Mouse (Mus musculus): ENCODE results near the gene Ralgapa2. TPM values are rescaled to one million over a fixed set of nuclear protein-coding genes. Genes with fewer than 3 reads are reported as not detected.

Ralgapa2 gene
- polyA plus RNA-seq, 1 experiment from 2014 or later: 11.1 TPM

GRCm38 (mm10) chr2:146249033-146249432 is 263.1 kb downstream of the Ralgapa2 start:
- Histone ChIP-seq H3K27me3 (ENCODE audit: control insufficient read depth, insufficient read depth, low read length) (no peaks in the 10 kb centered on the region), H3K4me2 (ENCODE audit: low read depth, low read length) (no peak overlapping the region), H3K27ac (ENCODE audit: low read length) (no peak overlapping the region), H3K4me3 (ENCODE audit: low read length) (no peak overlapping the region), H3K9me3 (replicated peaks; ENCODE audit: control insufficient read depth, low read length) (no peaks in the 10 kb centered on the region), H3K9ac (ENCODE audit: low read length) (no peak overlapping the region), H3K36me3 (ENCODE audit: control insufficient read depth, insufficient read depth) (peaks cover 5% of the 10 kb centered on the region; the same call in 1 of the 2 replicates), H3K4me1 (ENCODE audit: control insufficient read depth, insufficient read depth, low read length) (0 out of 2 replicates have a peak, but pooled peaks cover 7% of the 10 kb centered on the region)
- 90% methylated on average over 7 of the region's 7 CpGs for WGBS
- ATAC-seq (replicated peaks; ENCODE audit: extremely low read depth, insufficient read depth, low FRiP score): no peak

DNA sequence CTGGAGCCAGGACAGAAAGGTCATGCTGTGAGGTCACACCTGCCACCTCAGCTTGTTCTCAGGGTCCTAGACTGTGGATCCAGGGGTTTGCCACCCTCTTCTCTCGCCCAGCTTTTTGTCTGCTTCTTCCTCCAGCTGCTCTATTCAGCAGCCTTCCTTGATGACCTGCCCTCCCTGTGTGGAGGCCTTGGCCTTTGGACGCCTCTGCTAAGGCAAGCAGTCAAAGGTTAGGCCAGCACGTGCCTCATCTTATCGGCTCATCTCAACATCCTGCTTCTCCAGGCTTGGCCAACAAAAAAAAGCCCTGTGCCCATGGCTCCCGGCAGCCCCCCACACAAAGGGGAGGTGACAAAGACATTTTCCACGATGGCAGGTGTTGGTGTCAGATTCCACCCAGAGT is 264.6 kb downstream of the Ralgapa2 start:
- H3K4me2 ChIP-seq (ENCODE audit: low read depth, low read length): no peak overlapping the region
- peaks cover 5% of the 10 kb centered on the region; the same call in 1 of the 2 replicates for H3K36me3 ChIP-seq (ENCODE audit: control insufficient read depth, insufficient read depth)
- ATAC-seq (replicated peaks; ENCODE audit: extremely low read depth, insufficient read depth, low FRiP score): no peak
- no peak overlapping the region for H3K4me3 ChIP-seq (ENCODE audit: low read length)
- H3K27me3 ChIP-seq (ENCODE audit: control insufficient read depth, insufficient read depth, low read length): no peaks in the 10 kb centered on the region
- no peaks in the 10 kb centered on the region for H3K9me3 ChIP-seq (replicated peaks; ENCODE audit: control insufficient read depth, low read length)
- 34% methylated on average over 6 of the region's 6 CpGs for WGBS
- H3K27ac ChIP-seq (ENCODE audit: low read length): no peak overlapping the region
- no peak overlapping the region for H3K9ac ChIP-seq (ENCODE audit: low read length)
- H3K4me1 ChIP-seq (ENCODE audit: control insufficient read depth, insufficient read depth, low read length): 0 out of 2 replicates have a peak, but pooled peaks cover 7% of the 10 kb centered on the region

DNA sequence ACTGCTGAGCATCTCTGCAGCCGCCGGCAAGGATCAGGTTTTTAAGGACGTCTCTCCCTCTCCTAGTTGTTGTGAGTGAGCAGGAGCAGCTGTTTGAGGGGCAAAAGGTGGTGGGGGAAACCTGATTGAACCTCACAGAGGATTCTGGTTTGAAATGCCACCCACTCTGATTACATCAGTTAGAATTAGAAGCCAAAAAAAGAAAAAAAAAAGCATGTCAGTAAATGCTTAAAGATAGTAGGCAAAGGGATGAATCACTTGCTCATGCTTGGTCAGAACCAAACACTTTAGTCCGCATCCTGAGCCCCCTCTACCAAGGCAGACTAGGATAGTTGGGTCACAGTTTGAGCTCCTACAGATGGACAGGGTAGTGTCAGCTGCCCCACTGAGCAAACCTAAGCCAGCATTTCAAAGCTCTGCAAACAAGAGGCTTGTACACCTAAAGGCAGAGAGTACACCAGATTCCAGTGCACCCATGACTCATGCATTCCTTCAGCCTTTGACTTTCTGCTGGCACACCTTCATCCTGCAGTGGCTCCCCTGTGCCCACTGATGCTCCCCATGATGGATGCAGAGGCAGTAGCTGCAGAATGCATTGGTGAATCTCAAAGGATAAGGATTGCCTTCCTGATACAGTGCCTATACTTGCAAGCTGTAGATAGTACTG is 265.6 kb downstream of the Ralgapa2 start:
- H3K4me3 ChIP-seq (ENCODE audit: low read length): no peak overlapping the region
- no peaks in the 10 kb centered on the region for H3K27me3 ChIP-seq (ENCODE audit: control insufficient read depth, insufficient read depth, low read length)
- H3K36me3 ChIP-seq (ENCODE audit: control insufficient read depth, insufficient read depth): peaks cover 5% of the 10 kb centered on the region; the same call in 1 of the 2 replicates
- ATAC-seq (replicated peaks; ENCODE audit: extremely low read depth, insufficient read depth, low FRiP score): no peak
- H3K4me1 ChIP-seq (ENCODE audit: control insufficient read depth, insufficient read depth, low read length): 0 out of 2 replicates have a peak, but pooled peaks cover 7% of the 10 kb centered on the region
- H3K9me3 ChIP-seq (replicated peaks; ENCODE audit: control insufficient read depth, low read length): no peaks in the 10 kb centered on the region
- H3K9ac ChIP-seq (ENCODE audit: low read length): no peak overlapping the region
- no peak overlapping the region for H3K27ac ChIP-seq (ENCODE audit: low read length)
- WGBS: 80% methylated on average over 4 of the region's 4 CpGs
- H3K4me2 ChIP-seq (ENCODE audit: low read depth, low read length): no peak overlapping the region

GRCm38 (mm10) chr2:146245401-146245800 is 266.7 kb downstream of the Ralgapa2 start:
- WGBS: 40% methylated on average over 7 of the region's 7 CpGs
- Histone ChIP-seq H3K9ac (ENCODE audit: low read length) (no peak overlapping the region), H3K4me2 (ENCODE audit: low read depth, low read length) (no peak overlapping the region), H3K4me1 (ENCODE audit: control insufficient read depth, insufficient read depth, low read length) (0 out of 2 replicates have a peak, but pooled peaks cover 7% of the 10 kb centered on the region), H3K27me3 (ENCODE audit: control insufficient read depth, insufficient read depth, low read length) (no peaks in the 10 kb centered on the region), H3K36me3 (ENCODE audit: control insufficient read depth, insufficient read depth) (peaks cover 5% of the 10 kb centered on the region; the same call in 1 of the 2 replicates), H3K9me3 (replicated peaks; ENCODE audit: control insufficient read depth, low read length) (no peaks in the 10 kb centered on the region), H3K27ac (ENCODE audit: low read length) (no peak overlapping the region), H3K4me3 (ENCODE audit: low read length) (no peak overlapping the region)
- peak; percentile 26; the same call in 1 of the 2 replicates for ATAC-seq (replicated peaks; ENCODE audit: extremely low read depth, insufficient read depth, low FRiP score)

- 92% methylated on average over 2 of the region's 2 CpGs for WGBS
- no peak for ATAC-seq (replicated peaks; ENCODE audit: extremely low read depth, insufficient read depth, low FRiP score)
- Histone ChIP-seq H3K4me1 (ENCODE audit: control insufficient read depth, insufficient read depth, low read length) (0 out of 2 replicates have a peak, but pooled peaks cover 7% of the 10 kb centered on the region), H3K36me3 (ENCODE audit: control insufficient read depth, insufficient read depth) (peaks cover 5% of the 10 kb centered on the region; the same call in 1 of the 2 replicates), H3K9ac (ENCODE audit: low read length) (no peak overlapping the region), H3K27me3 (ENCODE audit: control insufficient read depth, insufficient read depth, low read length) (no peaks in the 10 kb centered on the region), H3K4me2 (ENCODE audit: low read depth, low read length) (no peak overlapping the region), H3K27ac (ENCODE audit: low read length) (no peak overlapping the region), H3K4me3 (ENCODE audit: low read length) (no peak overlapping the region), H3K9me3 (replicated peaks; ENCODE audit: control insufficient read depth, low read length) (no peaks in the 10 kb centered on the region)
Observed at GRCm38 (mm10) chr2:146244049-146244448, 268.1 kb downstream of the Ralgapa2 start.

GRCm38 (mm10) chr2:146239196-146239747 is 272.9 kb downstream of the Ralgapa2 start:
- ATAC-seq (replicated peaks; ENCODE audit: extremely low read depth, insufficient read depth, low FRiP score): no peak
- no peaks in the 10 kb centered on the region for H3K27me3 ChIP-seq (ENCODE audit: control insufficient read depth, insufficient read depth, low read length)
- no peaks in the 10 kb centered on the region for H3K9me3 ChIP-seq (replicated peaks; ENCODE audit: control insufficient read depth, low read length)
- H3K4me2 ChIP-seq (ENCODE audit: low read depth, low read length): no peak overlapping the region
- WGBS: 83% methylated on average over 4 of the region's 4 CpGs
- no peak overlapping the region for H3K4me3 ChIP-seq (ENCODE audit: low read length)
- H3K36me3 ChIP-seq (ENCODE audit: control insufficient read depth, insufficient read depth): no peaks in the 10 kb centered on the region; the same call in 1 of the 2 replicates
- H3K4me1 ChIP-seq (ENCODE audit: control insufficient read depth, insufficient read depth, low read length): no peaks in the 10 kb centered on the region
- H3K9ac ChIP-seq (ENCODE audit: low read length): no peak overlapping the region
- no peak overlapping the region for H3K27ac ChIP-seq (ENCODE audit: low read length)

GRCm38 (mm10) chr2:146231485-146231884 is 280.7 kb downstream of the Ralgapa2 start:
- ATAC-seq (replicated peaks; ENCODE audit: extremely low read depth, insufficient read depth, low FRiP score): no peak
- Histone ChIP-seq H3K27ac (ENCODE audit: low read length) (no peak overlapping the region), H3K36me3 (ENCODE audit: control insufficient read depth, insufficient read depth) (no peaks in the 10 kb centered on the region), H3K9me3 (replicated peaks; ENCODE audit: control insufficient read depth, low read length) (no peaks in the 10 kb centered on the region), H3K9ac (ENCODE audit: low read length) (no peak overlapping the region), H3K4me3 (ENCODE audit: low read length) (no peak overlapping the region), H3K4me1 (ENCODE audit: control insufficient read depth, insufficient read depth, low read length) (no peaks in the 10 kb centered on the region), H3K27me3 (ENCODE audit: control insufficient read depth, insufficient read depth, low read length) (peaks cover 25% of the 10 kb centered on the region), H3K4me2 (ENCODE audit: low read depth, low read length) (no peak overlapping the region)
- 84% methylated on average over 2 of the region's 2 CpGs for WGBS

- ATAC-seq (replicated peaks; ENCODE audit: extremely low read depth, insufficient read depth, low FRiP score): no peak
Observed at GRCm38 (mm10) chr2:146228435-146228834, 283.7 kb downstream of the Ralgapa2 start.

GRCm38 (mm10) chr2:146227646-146228045 is 284.5 kb downstream of the Ralgapa2 start:
- no peak for ATAC-seq (replicated peaks; ENCODE audit: extremely low read depth, insufficient read depth, low FRiP score)
- Histone ChIP-seq H3K4me3 (ENCODE audit: low read length) (no peak overlapping the region), H3K4me2 (ENCODE audit: low read depth, low read length) (no peak overlapping the region), H3K9me3 (replicated peaks; ENCODE audit: control insufficient read depth, low read length) (no peaks in the 10 kb centered on the region), H3K36me3 (ENCODE audit: control insufficient read depth, insufficient read depth) (no peaks in the 10 kb centered on the region), H3K9ac (ENCODE audit: low read length) (no peak overlapping the region), H3K27me3 (ENCODE audit: control insufficient read depth, insufficient read depth, low read length) (peaks cover 61% of the 10 kb centered on the region), H3K4me1 (ENCODE audit: control insufficient read depth, insufficient read depth, low read length) (peaks cover 3% of the 10 kb centered on the region; the same call in 1 of the 2 replicates), H3K27ac (ENCODE audit: low read length) (no peak overlapping the region)
- 58% methylated on average over 3 of the region's 3 CpGs for WGBS

More at GRCm38 (mm10) chr2:146228435-146228834, 283.7 kb downstream of the Ralgapa2 start:
- no peak overlapping the region for H3K9ac ChIP-seq (ENCODE audit: low read length)
- no peak overlapping the region for H3K4me3 ChIP-seq (ENCODE audit: low read length)
- peaks cover 53% of the 10 kb centered on the region for H3K27me3 ChIP-seq (ENCODE audit: control insufficient read depth, insufficient read depth, low read length)
- WGBS: 79% methylated on average over 2 of the region's 2 CpGs
- peaks cover under 1% of the 10 kb centered on the region; the same call in 1 of the 2 replicates for H3K4me1 ChIP-seq (ENCODE audit: control insufficient read depth, insufficient read depth, low read length)
- no peak overlapping the region for H3K27ac ChIP-seq (ENCODE audit: low read length)
- no peak overlapping the region for H3K4me2 ChIP-seq (ENCODE audit: low read depth, low read length)
- H3K9me3 ChIP-seq (replicated peaks; ENCODE audit: control insufficient read depth, low read length): no peaks in the 10 kb centered on the region
- no peaks in the 10 kb centered on the region for H3K36me3 ChIP-seq (ENCODE audit: control insufficient read depth, insufficient read depth)
